Mouse (Mus musculus) CD4-positive, CD25-positive, alpha-beta regulatory T cell, adult 4 months (primary cell): Measurements from ENCODE around the gene Gad1. TPM values are rescaled to one million over a fixed set of nuclear protein-coding genes. Genes with fewer than 3 reads are reported as not detected.

Source experiments
- ATAC-seq: one replicate; pipeline ENCODE4 v1.8.0; 2017
- polyA plus RNA-seq, 2 experiments: library from polyadenylated mRNA; unstranded; fragments of 100-300 nt; shearing (Covaris generic); gene quantifications; one replicate each; pipeline ENCODE4 v1.2.1; 2017

Gene Gad1
- polyA plus RNA-seq, 2 experiments from 2014 or later, result 0.33 TPM; not detected in 1

- ATAC-seq, result no peak
Observed at GRCm38 (mm10) chr2:70564646-70565315, 11.9 kb downstream of the Gad1 start.

GRCm38 (mm10) chr2:70565651-70566602, 13.1 kb downstream of the Gad1 start:
- ATAC-seq, result no peak

GRCm38 (mm10) chr2:70566603-70566981, 13.7 kb downstream of the Gad1 start:
- no peak for ATAC-seq

- ATAC-seq, result no peak
Observed at GRCm38 (mm10) chr2:70567071-70567681, 14.3 kb downstream of the Gad1 start.

- ATAC-seq, result no peak
Observed at GRCm38 (mm10) chr2:70567682-70568077, 14.8 kb downstream of the Gad1 start.

GRCm38 (mm10) chr2:70568198-70568941, 15.5 kb downstream of the Gad1 start:
- ATAC-seq, result no peak

- no peak for ATAC-seq
Observed at GRCm38 (mm10) chr2:70571698-70572097, 18.8 kb downstream of the Gad1 start.

- no peak for ATAC-seq
Observed at GRCm38 (mm10) chr2:70572251-70572650, 19.4 kb downstream of the Gad1 start.

- ATAC-seq, result no peak
Observed at GRCm38 (mm10) chr2:70573544-70574210, 20.8 kb downstream of the Gad1 start.

- no peak for ATAC-seq
Observed at GRCm38 (mm10) chr2:70588200-70588599, 35.3 kb downstream of the Gad1 start.

- no peak for ATAC-seq
Observed at GRCm38 (mm10) chr2:70592432-70592831, 39.6 kb downstream of the Gad1 start.

- no peak for ATAC-seq
Observed at GRCm38 (mm10) chr2:70593670-70594069, 40.8 kb downstream of the Gad1 start.

- no peak for ATAC-seq
Observed at GRCm38 (mm10) chr2:70595896-70596295, 43.0 kb downstream of the Gad1 start.

- ATAC-seq, result no peak
Observed at GRCm38 (mm10) chr2:70609769-70610168, 56.9 kb downstream of the Gad1 start.

GRCm38 (mm10) chr2:70614745-70615351, 62.0 kb downstream of the Gad1 start:
- ATAC-seq, result no peak

- no peak for ATAC-seq
Observed at GRCm38 (mm10) chr2:70616076-70616475, 63.2 kb downstream of the Gad1 start.

GRCm38 (mm10) chr2:70616617-70617016, 63.7 kb downstream of the Gad1 start:
- no peak for ATAC-seq

GRCm38 (mm10) chr2:70619232-70619835, 66.5 kb downstream of the Gad1 start:
- no peak for ATAC-seq

- ATAC-seq, result no peak
Observed at GRCm38 (mm10) chr2:70620225-70620624, 67.4 kb downstream of the Gad1 start.

- ATAC-seq, result no peak
Observed at GRCm38 (mm10) chr2:70622244-70622643, 69.4 kb downstream of the Gad1 start.

GRCm38 (mm10) chr2:70625761-70626160, 72.9 kb downstream of the Gad1 start:
- no peak for ATAC-seq
